Mouse (Mus musculus) gastrocnemius, adult 2 months (tissue): Measurements from ENCODE around the gene Dzip1. TPM values are rescaled to one million over a fixed set of nuclear protein-coding genes. Genes with fewer than 3 reads are reported as not detected.

Experiments used
- DNase-seq: peaks from one replicate; pipeline ENCODE4 v3.0.0; 2022
- H3K27ac ChIP-seq: fragments of 200-600 bp; 2 replicates; pipeline ENCODE4 v1.8.1; 2022; ENCODE audit warnings: mild to moderate bottlenecking
- H3K4me3 ChIP-seq: fragments of 200-600 bp; 2 replicates; pipeline ENCODE4 v1.8.1; 2022; ENCODE audit warnings: mild to moderate bottlenecking, moderate library complexity
- CTCF ChIP-seq: fragments of 200-600 bp; IDR thresholded peaks from 2 replicates; pipeline ENCODE4 v1.8.1; 2022; ENCODE audit warnings: antibody characterized with exemption, mild to moderate bottlenecking, moderate library complexity
- intact Hi-C: fragments of 180-260 bp; cut with DNase I; formaldehyde crosslinking; loops from one replicate; pipeline ENCODE4 v1.15.1; 2025
- total RNA-seq, 2 experiments: library from RNA; stranded (reverse); gene quantifications; 2 replicates each; pipeline ENCODE4 v1.2.3; 2021

Gene Dzip1
- total RNA-seq, 2 experiments from 2014 or later: 1.6 to 2.6 TPM

DNA sequence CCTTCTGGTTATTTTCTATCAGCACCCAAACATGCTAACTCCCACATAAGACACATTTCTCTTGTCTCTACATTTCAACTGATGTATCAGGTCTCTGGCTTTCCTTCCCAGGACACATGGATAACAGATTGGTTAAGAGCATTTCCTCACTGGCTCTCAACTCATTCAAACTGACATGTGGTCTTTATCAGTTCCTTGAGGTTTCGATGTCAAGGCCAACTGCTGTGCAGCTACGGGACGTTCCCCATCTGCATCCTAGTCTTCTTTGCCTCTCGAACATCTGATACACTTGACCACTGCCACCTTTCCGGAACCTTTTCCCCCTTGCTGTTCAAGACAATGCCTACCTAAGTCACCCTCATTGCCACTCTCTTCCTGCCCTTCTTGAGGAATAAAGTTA, 11.6 kb downstream of the Dzip1 start:
- Histone ChIP-seq H3K4me3 (no peak overlapping the region), H3K27ac (no peak overlapping the region)
- intact Hi-C loops: loop anchor here (5.0 to 10.0 kb wide), 2 partner anchors 71 to 114 kb away; no protein-coding TSS in a partner anchor
- DNase-seq: no peak
- no peak for TF ChIP-seq CTCF

- no peak overlapping the region for H3K27ac ChIP-seq
- H3K4me3 ChIP-seq: no peak overlapping the region
- no peak for DNase-seq
- TF ChIP-seq CTCF: no peak
- intact Hi-C loops: loop anchor here (5.0 to 10.0 kb wide), 2 partner anchors 73 to 116 kb away; no protein-coding TSS in a partner anchor
These were observed 13.7 kb downstream of the Dzip1 start for GRCm38 (mm10) chr14:118911521-118911920.

- intact Hi-C loops: loop anchor here (5.0 to 10.0 kb wide), 2 partner anchors 74 to 117 kb away; no protein-coding TSS in a partner anchor
- peak; percentile 75 for TF ChIP-seq CTCF
- H3K4me3 ChIP-seq: peak overlapping the region; percentile 65
- peak overlapping the region; percentile 79 for H3K27ac ChIP-seq
- DNase-seq: peak; percentile 81
These were observed 14.7 kb downstream of the Dzip1 start for GRCm38 (mm10) chr14:118910332-118911222.

GRCm38 (mm10) chr14:118909872-118910271, 15.4 kb downstream of the Dzip1 start:
- DNase-seq: peak; percentile 71
- intact Hi-C loops: loop anchor here (5.0 to 10.0 kb wide), 3 partner anchors 75 to 117 kb away; no protein-coding TSS in a partner anchor
- H3K4me3 ChIP-seq: peak overlapping the region; percentile 65
- TF ChIP-seq CTCF: no peak
- peak overlapping the region; percentile 79 for H3K27ac ChIP-seq

DNA sequence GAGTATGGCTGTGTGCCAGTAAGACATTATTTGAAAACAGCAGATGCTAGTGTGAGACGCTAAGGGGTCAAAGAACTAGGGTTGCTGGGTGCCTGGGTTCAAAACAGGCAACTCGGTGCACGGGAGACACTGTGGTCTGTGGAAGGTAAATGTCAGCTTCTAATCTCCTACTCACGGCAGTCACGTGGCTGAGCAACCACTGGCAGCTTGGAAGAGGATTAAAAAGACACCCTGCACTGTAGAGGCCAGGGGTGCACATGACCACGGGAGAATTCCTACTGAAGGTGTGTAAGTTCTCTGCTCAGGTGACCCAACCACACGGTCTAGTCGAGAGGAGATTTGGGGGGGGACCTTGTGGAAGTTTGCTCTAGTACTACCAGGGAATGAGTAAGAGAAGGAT, 17.7 kb downstream of the Dzip1 start:
- TF ChIP-seq CTCF: no peak
- no peak for DNase-seq
- Histone ChIP-seq H3K4me3 (no peak overlapping the region), H3K27ac (no peak overlapping the region)
- intact Hi-C loops: loop anchor here (10.0 kb wide), 1 partner anchor 83 kb away; no protein-coding TSS in a partner anchor

GRCm38 (mm10) chr14:118903867-118904562, 21.2 kb downstream of the Dzip1 start:
- TF ChIP-seq CTCF: no peak
- Histone ChIP-seq H3K27ac (no peak overlapping the region), H3K4me3 (no peak overlapping the region)
- intact Hi-C loops: loop anchor here (10.0 kb wide), 1 partner anchor 79 kb away; no protein-coding TSS in a partner anchor
- DNase-seq: no peak

- DNase-seq: no peak
- Histone ChIP-seq H3K4me3 (no peak overlapping the region), H3K27ac (no peak overlapping the region)
- TF ChIP-seq CTCF: no peak
- intact Hi-C loops: loop anchor here (10.0 kb wide), 1 partner anchor 79 kb away; no protein-coding TSS in a partner anchor
These were observed 21.9 kb downstream of the Dzip1 start for GRCm38 (mm10) chr14:118903397-118903796.

DNA sequence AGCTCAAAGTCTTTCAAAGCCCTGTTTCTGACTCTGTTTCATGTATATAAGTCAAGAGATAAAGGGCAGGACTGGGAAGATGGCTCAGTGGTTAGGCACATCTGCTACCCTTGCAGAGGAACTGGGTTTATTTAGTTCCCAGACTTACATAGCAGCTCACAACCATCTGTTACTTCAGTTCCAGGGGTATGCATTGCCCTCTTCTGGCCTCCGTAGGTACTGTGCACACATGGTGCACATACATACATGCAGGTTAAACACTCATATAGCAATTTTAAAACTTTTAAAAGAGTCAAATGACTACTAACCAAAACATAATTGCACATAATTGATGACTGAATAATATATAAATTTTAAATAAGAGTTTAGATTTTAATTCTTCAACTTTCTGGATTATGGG, 24.3 kb downstream of the Dzip1 start:
- TF ChIP-seq CTCF: no peak
- Histone ChIP-seq H3K27ac (no peak overlapping the region), H3K4me3 (no peak overlapping the region)
- intact Hi-C loops: loop anchor here (10.0 kb wide), 1 partner anchor 76 kb away; no protein-coding TSS in a partner anchor
- no peak for DNase-seq

DNA sequence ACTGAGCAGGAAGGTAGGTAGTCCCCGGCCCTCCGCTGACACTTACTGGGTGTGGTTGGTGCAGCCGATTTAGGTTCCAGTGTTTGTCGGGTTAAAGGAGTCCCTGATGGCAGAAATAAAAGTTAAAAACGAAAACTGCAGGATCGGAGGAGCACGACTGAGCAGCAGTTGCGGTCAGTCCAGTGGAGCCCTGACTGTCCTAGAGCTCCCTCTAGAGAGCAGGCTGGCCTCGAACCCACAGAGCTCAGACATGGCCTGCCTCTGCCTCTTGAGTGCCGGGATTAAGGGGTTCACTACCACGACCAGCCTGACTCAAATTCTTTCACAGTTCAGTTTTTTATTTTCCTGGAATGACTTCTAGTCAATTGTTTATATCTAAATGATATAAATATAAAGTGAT, 25.3 kb downstream of the Dzip1 start:
- H3K4me3 ChIP-seq: 0 out of 2 replicates have a peak overlapping the region, but pooled peaks have one; percentile 19
- peak; percentile 21; the same call in 1 of the 2 replicates for TF ChIP-seq CTCF
- no peak for DNase-seq
- intact Hi-C loops: loop anchor here (10.0 kb wide), 1 partner anchor 75 kb away; no protein-coding TSS in a partner anchor
- peak overlapping the region; percentile 49; the same call in 1 of the 2 replicates for H3K27ac ChIP-seq

GRCm38 (mm10) chr14:118895655-118896054, 29.6 kb downstream of the Dzip1 start:
- DNase-seq: no peak
- intact Hi-C loops: no loop called here
- Histone ChIP-seq H3K4me3 (no peak overlapping the region), H3K27ac (no peak overlapping the region)
- TF ChIP-seq CTCF: no peak

DNA sequence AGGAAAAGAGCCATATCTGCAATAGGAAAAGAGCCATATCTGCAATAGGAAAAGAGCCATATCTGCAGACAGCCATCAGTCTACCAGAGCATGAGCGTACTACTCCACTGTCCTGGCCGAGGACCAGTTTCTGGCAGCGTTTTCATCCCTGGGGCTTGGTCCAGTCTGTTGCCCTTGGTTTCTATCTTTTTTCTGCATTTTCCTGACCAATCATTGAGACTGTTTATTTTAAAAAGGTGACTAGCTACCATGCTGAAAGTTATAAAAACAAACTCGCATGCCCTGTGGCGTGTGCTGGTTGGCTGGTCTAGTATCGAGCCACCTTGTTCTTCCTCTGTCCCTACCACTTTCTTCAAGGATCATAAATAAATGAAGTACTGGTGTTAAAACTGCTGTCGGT, 30.0 kb downstream of the Dzip1 start:
- DNase-seq: no peak
- H3K4me3 ChIP-seq: no peak overlapping the region
- intact Hi-C loops: no loop called here
- no peak for TF ChIP-seq CTCF
- no peak overlapping the region for H3K27ac ChIP-seq

GRCm38 (mm10) chr14:118890101-118890500, 35.2 kb downstream of the Dzip1 start:
- H3K4me3 ChIP-seq: no peak overlapping the region
- H3K27ac ChIP-seq: no peak overlapping the region
- intact Hi-C loops: no loop called here
- no peak for TF ChIP-seq CTCF
- no peak for DNase-seq

- Histone ChIP-seq H3K27ac (no peak overlapping the region), H3K4me3 (no peak overlapping the region)
- DNase-seq: no peak
- intact Hi-C loops: no loop called here
- TF ChIP-seq CTCF: no peak
These were observed 41.1 kb downstream of the Dzip1 start for GRCm38 (mm10) chr14:118884250-118884556.
